Mouse (Mus musculus): ENCODE measurements around the gene Crocc.
A peak's percentile ranks its signal among the peaks of the same experiment; 100 is the strongest.

The Crocc gene

DNA sequence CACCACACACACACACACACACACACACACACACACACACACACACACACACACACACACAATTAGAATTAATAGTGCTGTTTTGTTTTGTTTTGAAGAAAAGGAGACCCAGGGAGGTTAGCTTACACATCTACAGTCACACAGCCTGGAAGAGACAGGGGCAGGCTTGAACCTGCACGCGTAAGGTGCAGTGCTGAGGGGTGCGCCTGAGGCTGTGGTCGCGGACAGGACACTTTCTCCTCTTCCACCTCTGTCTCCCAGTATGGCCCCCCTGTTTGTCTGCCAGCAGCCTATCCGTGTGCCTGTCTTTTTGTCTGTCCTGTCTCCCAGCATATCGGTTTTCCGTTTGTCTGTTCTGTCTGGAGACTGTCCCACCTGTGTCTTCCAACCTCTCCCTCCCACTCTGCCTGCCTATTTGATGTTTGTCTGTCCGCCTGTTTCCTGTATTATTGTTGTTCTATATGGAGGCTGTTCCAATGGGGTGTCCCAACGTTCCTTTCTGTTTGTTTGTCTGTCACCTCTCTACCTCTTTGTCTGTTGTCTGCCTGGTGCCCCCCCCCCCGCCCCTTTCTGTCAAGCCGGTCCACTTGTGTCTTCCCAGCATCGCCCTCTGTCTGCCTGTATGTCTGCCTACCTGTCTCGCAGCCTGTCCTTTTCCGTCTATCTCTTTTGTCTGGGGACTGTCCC, 74.2 kb downstream of the Crocc start:
- DNase-seq (ENCODE audit: low spot score): no peak

DNA sequence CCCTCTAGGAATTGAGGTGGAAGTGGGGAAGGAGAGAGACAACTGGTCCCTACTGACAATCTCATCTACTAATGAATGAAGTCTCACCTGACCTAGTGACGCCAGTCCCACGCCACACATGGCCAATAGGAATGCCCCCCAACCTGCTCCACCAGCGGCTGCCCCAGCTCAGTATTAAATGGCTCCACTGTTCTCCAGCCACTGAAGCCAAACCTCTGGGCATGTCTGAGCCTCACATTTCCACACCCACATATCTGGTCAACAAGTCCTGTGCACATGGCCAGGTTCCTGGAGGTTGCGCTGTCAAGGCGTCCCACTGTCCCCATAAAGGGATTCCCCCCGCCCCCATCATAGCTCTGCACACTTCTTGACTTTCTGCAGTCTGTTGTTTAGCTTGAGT, 75.8 kb downstream of the Crocc start:
- no peak for DNase-seq (ENCODE audit: low spot score)

DNA sequence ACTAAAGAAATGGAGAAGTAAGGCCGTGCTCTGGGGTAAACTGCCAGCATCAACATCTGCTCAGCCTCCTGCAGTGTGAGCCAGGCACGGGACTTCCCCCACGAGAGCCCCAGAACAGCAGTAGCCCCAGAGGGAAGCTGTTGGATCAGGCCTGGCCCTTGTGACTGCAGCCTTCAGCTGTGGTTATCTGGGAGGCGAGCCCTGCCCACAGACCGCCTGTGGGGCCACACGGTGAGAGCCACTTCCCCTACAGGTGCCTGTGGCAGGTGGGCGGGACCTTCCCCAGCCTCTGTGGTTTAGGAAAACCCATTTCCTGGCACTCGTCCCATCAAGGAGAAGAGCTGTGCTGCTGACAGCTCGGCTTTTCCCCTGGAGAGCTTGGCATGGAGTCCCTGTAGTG, 76.9 kb downstream of the Crocc start:
- peak; percentile 90 for DNase-seq (ENCODE audit: low spot score)

DNA sequence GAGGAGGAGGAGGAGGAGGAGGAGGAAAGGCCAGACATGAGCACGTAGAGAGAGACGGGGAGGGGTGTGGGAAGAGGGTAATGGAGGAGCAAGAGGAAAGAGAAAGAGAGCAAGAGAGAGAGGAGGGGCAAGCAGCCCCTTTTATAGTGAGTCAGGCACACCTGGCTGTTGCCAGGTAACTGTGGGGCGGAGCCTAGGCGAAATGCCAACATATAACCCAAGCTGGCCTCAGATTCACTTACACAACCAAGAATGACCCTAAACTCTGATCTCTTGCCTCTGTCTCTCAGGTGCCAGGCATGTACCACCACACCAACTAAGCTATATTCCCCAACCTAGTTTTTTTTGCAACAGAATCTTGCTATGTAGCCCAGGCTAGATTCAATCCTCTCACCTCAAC, 77.5 kb downstream of the Crocc start:
- peak; percentile 41 for DNase-seq (ENCODE audit: low spot score)

DNA sequence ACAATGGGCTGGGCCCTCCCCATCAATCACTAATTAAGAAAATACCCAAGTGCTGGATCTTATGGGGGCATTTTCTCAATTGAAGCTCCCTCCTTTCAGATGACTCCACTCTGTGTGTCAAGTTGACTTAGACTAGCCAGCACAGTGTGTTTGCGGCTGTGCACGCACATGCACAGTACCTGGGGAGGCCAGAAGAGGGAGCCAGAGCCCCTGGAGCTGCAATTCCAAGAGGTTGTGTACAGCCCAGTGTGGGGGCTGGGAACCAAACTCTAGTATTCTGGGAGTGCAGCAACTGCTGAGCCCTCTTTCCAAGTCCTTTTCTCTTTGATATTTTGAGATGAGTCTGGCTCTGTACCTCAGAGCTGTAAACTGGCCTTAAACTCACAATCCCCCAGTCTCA, 78.7 kb downstream of the Crocc start:
- no peak for DNase-seq (ENCODE audit: low spot score)

DNA sequence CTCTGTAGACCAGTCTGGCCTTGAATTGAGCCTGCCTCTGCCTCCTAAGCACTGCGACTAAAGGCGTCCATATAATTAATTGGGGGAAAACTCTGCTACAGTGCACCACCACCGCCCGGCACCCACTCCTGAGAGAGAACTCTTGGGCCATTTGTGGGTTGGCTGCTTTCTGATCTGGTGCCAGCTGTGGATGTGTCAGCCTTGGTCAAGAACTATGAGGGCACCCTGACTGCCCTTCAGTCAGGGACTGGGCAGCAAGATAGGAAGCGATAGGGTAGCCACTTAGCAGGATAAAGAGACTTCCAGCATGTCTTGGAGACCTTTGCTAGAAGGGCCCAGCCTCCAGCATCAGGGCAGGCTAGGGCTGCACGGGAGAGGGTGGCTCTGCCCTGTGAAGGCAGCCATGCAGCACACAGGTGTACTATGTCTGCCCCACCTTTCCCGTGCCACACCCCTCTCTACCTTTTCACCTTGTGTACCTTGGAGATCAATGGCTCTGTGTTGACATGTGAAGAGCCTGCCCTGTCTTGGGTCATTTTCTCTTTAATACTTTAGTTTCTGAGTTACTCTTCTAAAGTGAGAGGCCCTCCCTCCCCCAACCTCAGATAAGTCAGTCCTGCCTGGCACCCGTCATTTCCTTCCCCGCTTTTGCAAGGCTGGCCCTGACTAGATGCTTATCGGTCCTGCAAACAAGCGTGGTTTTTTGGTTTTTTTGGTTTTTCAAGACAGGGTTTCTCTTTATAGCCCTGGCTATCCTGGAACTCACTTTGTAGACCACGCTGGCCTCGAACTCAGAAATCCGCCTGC, 82.3 kb downstream of the Crocc start:
- DNase-seq (ENCODE audit: low spot score): no peak

DNA sequence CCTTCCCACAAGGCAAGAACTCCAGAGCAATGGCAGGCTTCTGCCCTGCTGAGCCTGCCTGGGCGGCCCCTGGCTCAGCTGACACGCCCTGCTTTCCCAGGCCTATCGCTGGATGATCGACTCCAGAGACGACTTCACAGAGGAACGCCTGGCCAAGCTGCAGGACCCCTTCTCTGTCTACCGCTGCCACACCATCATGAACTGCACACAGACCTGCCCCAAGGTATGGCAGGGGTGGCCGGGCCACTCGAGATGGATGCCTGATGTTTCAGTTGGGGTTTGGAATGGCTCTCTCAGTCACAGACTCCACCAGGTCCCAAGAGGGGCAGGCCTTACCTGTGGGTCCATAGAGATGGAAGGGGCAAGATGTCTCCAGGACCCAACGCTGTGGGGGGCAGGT, 83.1 kb downstream of the Crocc start:
- DNase-seq (ENCODE audit: low spot score): peak; percentile 70

DNA sequence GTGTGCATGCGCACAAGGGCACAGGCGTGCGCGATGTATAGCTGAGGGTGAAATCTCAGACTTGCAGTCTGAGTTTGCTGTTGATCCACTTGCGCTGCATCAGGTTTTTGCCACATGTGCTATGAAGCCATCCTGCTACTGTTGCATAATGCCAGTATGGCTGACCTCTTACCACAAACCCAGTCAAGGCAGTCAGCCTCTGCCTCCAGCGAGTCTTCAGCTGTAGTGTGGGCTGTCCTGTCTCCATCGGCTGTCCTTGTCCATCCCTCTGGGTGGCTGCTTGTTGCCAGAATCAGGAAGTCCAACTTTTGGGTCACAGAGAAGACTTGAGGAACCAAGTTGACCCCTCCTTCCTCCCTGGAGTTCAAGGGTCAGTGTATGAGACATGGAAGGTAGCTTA, 85.0 kb downstream of the Crocc start:
- DNase-seq (ENCODE audit: low spot score): no peak

DNA sequence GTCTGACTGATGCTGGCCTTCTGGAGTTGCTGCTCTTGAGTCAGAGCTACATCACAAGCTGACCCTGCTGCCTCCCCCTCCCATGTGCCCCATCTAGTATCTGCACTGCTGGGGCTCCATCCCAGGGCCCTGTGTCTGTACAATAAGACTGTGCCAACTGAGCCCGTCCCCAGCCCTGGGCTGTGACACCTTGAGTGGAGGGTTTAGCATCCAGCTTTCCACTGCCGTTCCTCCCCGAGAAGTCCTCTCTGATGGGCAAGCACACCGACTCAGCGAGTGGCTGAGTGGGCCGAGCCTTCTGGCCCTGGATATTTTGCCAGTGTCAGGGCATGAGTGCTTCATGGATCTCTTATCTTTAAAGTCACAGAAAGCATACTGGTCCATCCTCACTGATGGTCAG, 85.9 kb downstream of the Crocc start:
- no peak for DNase-seq (ENCODE audit: low spot score)

DNA sequence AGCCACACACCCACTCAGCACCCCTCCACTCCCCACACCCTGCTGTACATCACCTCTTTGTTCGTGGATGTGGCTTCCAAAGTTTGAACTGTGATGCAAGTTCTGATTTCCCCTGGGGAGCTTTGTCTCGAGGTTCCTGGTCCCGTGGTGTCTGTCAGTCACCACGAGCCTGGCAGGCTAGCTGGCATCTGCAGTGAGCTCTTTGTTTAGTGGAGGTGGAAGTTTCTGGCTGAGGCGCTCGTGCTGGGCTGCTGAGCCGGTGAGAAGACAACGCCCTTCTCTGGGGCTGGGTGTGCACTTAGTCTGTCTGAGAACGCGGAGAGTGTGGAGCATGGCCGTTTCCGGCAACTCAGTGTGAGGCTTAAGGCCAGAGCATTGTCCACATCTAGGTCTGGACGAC, 88.7 kb downstream of the Crocc start:
- peak; percentile 64 for DNase-seq (ENCODE audit: low spot score)

DNA sequence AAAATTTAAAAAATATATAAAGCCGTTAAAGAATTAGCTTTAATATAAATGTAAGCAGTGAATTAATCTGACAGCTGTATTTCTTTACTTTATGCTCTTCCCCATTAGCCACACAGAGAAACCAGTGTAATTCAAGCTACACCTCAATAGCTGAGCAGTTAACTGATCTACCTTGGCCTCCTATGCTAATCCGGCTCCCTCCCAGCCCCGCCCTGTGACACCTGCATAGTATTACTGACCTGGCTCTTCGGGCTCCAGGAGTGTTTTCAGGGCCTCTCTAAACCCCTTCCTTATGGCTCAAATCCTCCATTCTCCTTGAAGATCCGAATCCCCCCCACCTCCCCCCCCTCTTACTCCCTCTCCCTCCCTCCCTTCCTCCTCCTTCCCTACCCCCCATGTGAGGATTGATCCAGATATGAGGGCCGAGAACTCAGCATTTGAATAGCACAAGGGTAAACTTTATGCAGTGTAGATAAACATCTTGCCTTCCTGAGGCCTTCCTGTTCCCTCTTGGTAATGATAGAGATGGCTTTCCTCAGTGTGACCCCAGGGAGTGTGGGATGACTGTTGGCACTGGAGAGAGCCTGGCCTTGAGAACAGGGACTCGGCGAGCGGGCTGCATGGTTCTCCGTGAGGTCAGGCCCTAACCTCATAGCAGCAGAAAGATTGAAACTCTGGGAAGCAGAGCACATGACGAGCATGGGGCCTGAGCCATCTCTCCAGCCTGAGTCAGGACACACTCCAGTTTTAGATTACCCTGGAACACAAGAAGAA, 92.8 kb downstream of the Crocc start:
- DNase-seq (ENCODE audit: low spot score): peak; percentile 51

Data from MN1 (cell line).